Mouse (Mus musculus): ENCODE data around the gene Mbnl3. TPM values are rescaled to one million over a fixed set of nuclear protein-coding genes. Genes with fewer than 3 reads are reported as not detected.

Mbnl3 gene
- polyA plus RNA-seq, 1 experiment from 2014 or later = 1.3 TPM

DNA sequence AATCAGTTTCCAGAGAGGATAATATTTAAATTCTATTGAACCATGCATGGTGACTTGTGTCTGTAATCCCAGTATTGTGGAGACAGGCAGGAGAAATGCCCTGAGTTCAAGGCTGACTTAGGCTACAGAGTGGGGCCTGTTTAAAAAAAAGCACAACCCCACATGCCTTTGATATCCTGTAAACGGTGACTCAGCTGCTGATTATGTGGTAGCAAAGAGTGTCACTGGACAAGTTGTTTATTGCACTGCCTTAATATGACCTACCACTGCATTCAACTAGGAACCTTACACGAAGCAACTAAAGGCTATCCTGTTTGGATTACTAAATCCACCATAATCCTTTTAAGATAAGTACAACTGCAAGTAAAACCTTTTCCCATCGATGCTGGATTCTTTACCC, 66.3 kb downstream of the Mbnl3 start:
- Histone ChIP-seq H3K9me3 (no peaks in the 10 kb centered on the region), H3K9ac (no peak overlapping the region), H3K4me2 (no peak overlapping the region), H3K4me1 (replicated peaks) (no peaks in the 10 kb centered on the region), H3K27ac (replicated peaks) (no peak overlapping the region), H3K27me3 (no peaks in the 10 kb centered on the region), H3K4me3 (no peak overlapping the region), H3K36me3 (no peaks in the 10 kb centered on the region)
- 67% methylated on average over 3 of the region's 3 CpGs for WGBS
- ATAC-seq (ENCODE audit: low read depth) = no peak

DNA sequence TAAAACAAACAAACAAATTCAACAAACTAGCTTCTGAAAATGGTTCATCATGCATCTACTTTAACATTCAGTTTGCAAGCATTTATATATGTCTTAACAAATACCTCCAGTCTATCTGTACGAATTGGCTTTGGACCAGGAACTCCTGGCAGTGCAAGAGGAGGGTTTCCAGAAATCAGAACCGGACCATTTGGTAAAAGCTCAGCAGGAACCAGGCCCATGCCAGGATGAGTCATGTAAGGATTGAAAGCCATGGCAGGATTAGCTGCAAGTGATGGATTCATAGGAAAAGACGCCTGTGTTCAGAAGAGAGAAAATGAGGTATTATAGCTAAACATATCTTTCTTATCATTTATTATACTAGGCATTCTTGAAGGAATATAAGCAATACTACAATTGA, 75.0 kb downstream of the Mbnl3 start:
- WGBS = 87% methylated on average over 3 of the region's 3 CpGs
- no peak for ATAC-seq (ENCODE audit: low read depth)

GRCm38 (mm10) chrX:51102748-51103147, 103.6 kb downstream of the Mbnl3 start:
- Histone ChIP-seq H3K4me3 (no peak overlapping the region), H3K4me2 (no peak overlapping the region), H3K9ac (no peak overlapping the region), H3K9me3 (no peaks in the 10 kb centered on the region), H3K27me3 (no peaks in the 10 kb centered on the region), H3K27ac (replicated peaks) (no peak overlapping the region), H3K4me1 (replicated peaks) (no peaks in the 10 kb centered on the region), H3K36me3 (no peaks in the 10 kb centered on the region)
- ATAC-seq (ENCODE audit: low read depth) = no peak
- 76% methylated on average over 4 of the region's 4 CpGs for WGBS

More for the DNA sequence above, 75.0 kb downstream of the Mbnl3 start:
- H3K9me3 ChIP-seq = no peaks in the 10 kb centered on the region
- H3K27me3 ChIP-seq = no peaks in the 10 kb centered on the region
- no peak overlapping the region for H3K27ac ChIP-seq (replicated peaks)
- H3K36me3 ChIP-seq = no peaks in the 10 kb centered on the region
- no peak overlapping the region for H3K4me2 ChIP-seq
- no peak overlapping the region for H3K4me3 ChIP-seq
- no peak overlapping the region for H3K9ac ChIP-seq
- no peaks in the 10 kb centered on the region for H3K4me1 ChIP-seq (replicated peaks)

DNA sequence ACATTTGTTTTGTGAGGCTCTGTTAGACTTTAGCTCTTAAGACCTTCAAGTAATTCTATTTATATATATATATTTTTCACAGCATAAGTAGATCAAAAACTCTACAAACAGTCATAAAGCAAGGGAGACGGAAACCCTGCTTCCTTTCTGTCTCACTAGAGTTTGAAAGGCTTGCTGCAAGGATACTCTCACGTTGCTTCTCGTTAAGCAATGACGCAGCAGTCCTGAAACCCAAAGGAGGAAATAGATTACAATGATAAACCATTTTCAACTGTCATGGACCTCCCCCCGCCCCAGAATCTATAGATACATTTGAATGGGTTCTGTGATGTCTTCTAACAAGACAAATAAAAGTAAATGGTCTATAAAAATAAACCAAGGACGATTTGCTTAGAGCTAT, 121.4 kb downstream of the Mbnl3 start:
- Histone ChIP-seq H3K27ac (replicated peaks) (no peak overlapping the region), H3K9ac (no peak overlapping the region), H3K4me2 (no peak overlapping the region), H3K36me3 (no peaks in the 10 kb centered on the region), H3K4me1 (replicated peaks) (no peaks in the 10 kb centered on the region), H3K4me3 (no peak overlapping the region), H3K27me3 (no peaks in the 10 kb centered on the region), H3K9me3 (no peaks in the 10 kb centered on the region; the same call in 1 of the 2 replicates)
- WGBS = 80% methylated on average over 6 of the region's 6 CpGs
- ATAC-seq (ENCODE audit: low read depth) = no peak

GRCm38 (mm10) chrX:51084211-51084610, 122.1 kb downstream of the Mbnl3 start:
- H3K27me3 ChIP-seq = no peaks in the 10 kb centered on the region
- H3K36me3 ChIP-seq = no peaks in the 10 kb centered on the region
- WGBS = 75% methylated on average over 1 of the region's 1 CpGs
- H3K9me3 ChIP-seq = no peaks in the 10 kb centered on the region; the same call in 1 of the 2 replicates
- H3K4me1 ChIP-seq (replicated peaks) = no peaks in the 10 kb centered on the region
- H3K27ac ChIP-seq (replicated peaks) = no peak overlapping the region
- H3K9ac ChIP-seq = no peak overlapping the region
- H3K4me2 ChIP-seq = no peak overlapping the region
- no peak for ATAC-seq (ENCODE audit: low read depth)
- no peak overlapping the region for H3K4me3 ChIP-seq

- no peaks in the 10 kb centered on the region for H3K4me1 ChIP-seq (replicated peaks)
- H3K4me3 ChIP-seq = no peak overlapping the region
- H3K9me3 ChIP-seq = no peaks in the 10 kb centered on the region
- WGBS = 33% methylated on average over 3 of the region's 3 CpGs
- H3K27ac ChIP-seq (replicated peaks) = no peak overlapping the region
- ATAC-seq (ENCODE audit: low read depth) = no peak
- no peak overlapping the region for H3K9ac ChIP-seq
- no peaks in the 10 kb centered on the region for H3K36me3 ChIP-seq
- no peaks in the 10 kb centered on the region for H3K27me3 ChIP-seq
- H3K4me2 ChIP-seq = no peak overlapping the region
These were observed 129.6 kb downstream of the Mbnl3 start for GRCm38 (mm10) chrX:51076744-51077143.

Small RNA genes lying within 50 kb of the gene (microRNA-seq; reads per million reads assigned to microRNA genes)
- not detected for gene Gm23417

Other genes with a start within 250 kb of the Mbnl3 start
- 17.7 and 18.3 TPM in 2 replicates for gene Rap2c, start 188.5 kb downstream of the Mbnl3 start, polyA plus RNA-seq (2015; fragmentation: Nextera tagmentation; extraction: Ambion mirVana)